Mouse (Mus musculus): ENCODE results near the gene Cldn10. TPM values are rescaled to one million over a fixed set of nuclear protein-coding genes. Genes with fewer than 3 reads are reported as not detected.
A peak's percentile ranks its signal among the peaks of the same experiment; 100 is the strongest.

The Cldn10 gene
- polyA plus RNA-seq, 1 experiment from 2014 or later = 0.30 TPM

- H3K4me1 ChIP-seq (replicated peaks; ENCODE audit: control insufficient read depth, insufficient read depth, low read length) = peaks cover 37% of the 10 kb centered on the region
- WGBS = 93% methylated on average over 7 of the region's 7 CpGs
- no peak overlapping the region for H3K4me2 ChIP-seq
- H3K9ac ChIP-seq (ENCODE audit: low read depth, low read length) = no peak overlapping the region
- no peaks in the 10 kb centered on the region for H3K27me3 ChIP-seq (replicated peaks; ENCODE audit: control insufficient read depth, insufficient read depth, low read length)
- H3K27ac ChIP-seq (ENCODE audit: low read depth, low read length) = no peak overlapping the region
- DNase-seq (ENCODE audit: low spot score) (no peak), ATAC-seq (replicated peaks; ENCODE audit: low FRiP score) (no peak)
- no peaks in the 10 kb centered on the region for H3K9me3 ChIP-seq (ENCODE audit: control insufficient read depth, low read length)
- no peaks in the 10 kb centered on the region for H3K36me3 ChIP-seq (ENCODE audit: control insufficient read depth, insufficient read depth, low read length)
- H3K4me3 ChIP-seq (ENCODE audit: low read depth, low read length) = no peak overlapping the region
Observed at GRCm38 (mm10) chr14:118792957-118793356, 5.2 kb downstream of the Cldn10 start.

- Histone ChIP-seq H3K4me1 (replicated peaks; ENCODE audit: control insufficient read depth, insufficient read depth, low read length) (peaks cover 42% of the 10 kb centered on the region), H3K36me3 (ENCODE audit: control insufficient read depth, insufficient read depth, low read length) (no peaks in the 10 kb centered on the region), H3K27me3 (replicated peaks; ENCODE audit: control insufficient read depth, insufficient read depth, low read length) (no peaks in the 10 kb centered on the region), H3K4me2 (no peak overlapping the region), H3K27ac (ENCODE audit: low read depth, low read length) (no peak overlapping the region), H3K9me3 (ENCODE audit: control insufficient read depth, low read length) (no peaks in the 10 kb centered on the region), H3K9ac (ENCODE audit: low read depth, low read length) (no peak overlapping the region), H3K4me3 (ENCODE audit: low read depth, low read length) (no peak overlapping the region)
- DNase-seq (ENCODE audit: low spot score) (no peak), ATAC-seq (replicated peaks; ENCODE audit: low FRiP score) (no peak)
- WGBS = 88% methylated on average over 6 of the region's 6 CpGs
Observed at GRCm38 (mm10) chr14:118793416-118793815, 5.7 kb downstream of the Cldn10 start.

- Histone ChIP-seq H3K36me3 (ENCODE audit: control insufficient read depth, insufficient read depth, low read length) (no peaks in the 10 kb centered on the region), H3K27me3 (replicated peaks; ENCODE audit: control insufficient read depth, insufficient read depth, low read length) (no peaks in the 10 kb centered on the region), H3K4me1 (replicated peaks; ENCODE audit: control insufficient read depth, insufficient read depth, low read length) (peaks cover 46% of the 10 kb centered on the region), H3K9me3 (ENCODE audit: control insufficient read depth, low read length) (no peaks in the 10 kb centered on the region), H3K27ac (ENCODE audit: low read depth, low read length) (peak overlapping the region; percentile 99), H3K4me3 (ENCODE audit: low read depth, low read length) (no peak overlapping the region), H3K9ac (ENCODE audit: low read depth, low read length) (no peak overlapping the region), H3K4me2 (no peak overlapping the region)
- 59% methylated on average over 1 of the region's 1 CpGs for WGBS
- DNase-seq (ENCODE audit: low spot score) (no peak), ATAC-seq (replicated peaks; ENCODE audit: low FRiP score) (no peak)
Observed at GRCm38 (mm10) chr14:118794196-118794595, 6.5 kb downstream of the Cldn10 start.

GRCm38 (mm10) chr14:118794893-118795292 lies 7.2 kb downstream of the Cldn10 start:
- WGBS = 69% methylated on average over 2 of the region's 2 CpGs
- Histone ChIP-seq H3K9me3 (ENCODE audit: control insufficient read depth, low read length) (no peaks in the 10 kb centered on the region), H3K4me2 (no peak overlapping the region), H3K36me3 (ENCODE audit: control insufficient read depth, insufficient read depth, low read length) (no peaks in the 10 kb centered on the region), H3K9ac (ENCODE audit: low read depth, low read length) (peak overlapping the region; percentile 23; the same call in 1 of the 2 replicates), H3K4me1 (replicated peaks; ENCODE audit: control insufficient read depth, insufficient read depth, low read length) (peaks cover 53% of the 10 kb centered on the region), H3K27me3 (replicated peaks; ENCODE audit: control insufficient read depth, insufficient read depth, low read length) (no peaks in the 10 kb centered on the region), H3K4me3 (ENCODE audit: low read depth, low read length) (no peak overlapping the region), H3K27ac (ENCODE audit: low read depth, low read length) (peak overlapping the region; percentile 99)
- ATAC-seq (replicated peaks; ENCODE audit: low FRiP score) (peak; percentile 50), DNase-seq (ENCODE audit: low spot score) (no peak)

- Histone ChIP-seq H3K9ac (ENCODE audit: low read depth, low read length) (peak overlapping the region; percentile 49), H3K4me1 (replicated peaks; ENCODE audit: control insufficient read depth, insufficient read depth, low read length) (peaks cover 58% of the 10 kb centered on the region), H3K27me3 (replicated peaks; ENCODE audit: control insufficient read depth, insufficient read depth, low read length) (0 out of 2 replicates have a peak, but pooled peaks cover 3% of the 10 kb centered on the region), H3K36me3 (ENCODE audit: control insufficient read depth, insufficient read depth, low read length) (no peaks in the 10 kb centered on the region), H3K9me3 (ENCODE audit: control insufficient read depth, low read length) (no peaks in the 10 kb centered on the region), H3K4me2 (peak overlapping the region; percentile 62), H3K27ac (ENCODE audit: low read depth, low read length) (peak overlapping the region; percentile 99), H3K4me3 (ENCODE audit: low read depth, low read length) (peak overlapping the region; percentile 18; the same call in 1 of the 2 replicates)
- 16% methylated on average over 10 of the region's 10 CpGs for WGBS
- DNase-seq (ENCODE audit: low spot score) = peak; percentile 68
- ATAC-seq (replicated peaks; ENCODE audit: low FRiP score) = peak; percentile 94
Observed at GRCm38 (mm10) chr14:118795915-118796693, 8.4 kb downstream of the Cldn10 start.

GRCm38 (mm10) chr14:118796694-118797058 lies 9.0 kb downstream of the Cldn10 start:
- peak overlapping the region; percentile 99 for H3K27ac ChIP-seq (ENCODE audit: low read depth, low read length)
- H3K4me3 ChIP-seq (ENCODE audit: low read depth, low read length) = peak overlapping the region; percentile 18; the same call in 1 of the 2 replicates
- 29% methylated on average over 5 of the region's 5 CpGs for WGBS
- 0 out of 2 replicates have a peak, but pooled peaks cover 3% of the 10 kb centered on the region for H3K27me3 ChIP-seq (replicated peaks; ENCODE audit: control insufficient read depth, insufficient read depth, low read length)
- DNase-seq (ENCODE audit: low spot score) (no peak), ATAC-seq (replicated peaks; ENCODE audit: low FRiP score) (no peak)
- peak overlapping the region; percentile 62 for H3K4me2 ChIP-seq
- no peaks in the 10 kb centered on the region for H3K9me3 ChIP-seq (ENCODE audit: control insufficient read depth, low read length)
- peak overlapping the region; percentile 49 for H3K9ac ChIP-seq (ENCODE audit: low read depth, low read length)
- no peaks in the 10 kb centered on the region for H3K36me3 ChIP-seq (ENCODE audit: control insufficient read depth, insufficient read depth, low read length)
- H3K4me1 ChIP-seq (replicated peaks; ENCODE audit: control insufficient read depth, insufficient read depth, low read length) = peaks cover 58% of the 10 kb centered on the region

- Histone ChIP-seq H3K9me3 (ENCODE audit: control insufficient read depth, low read length) (no peaks in the 10 kb centered on the region), H3K4me2 (peak overlapping the region; percentile 62), H3K27me3 (replicated peaks; ENCODE audit: control insufficient read depth, insufficient read depth, low read length) (0 out of 2 replicates have a peak, but pooled peaks cover 3% of the 10 kb centered on the region), H3K36me3 (ENCODE audit: control insufficient read depth, insufficient read depth, low read length) (no peaks in the 10 kb centered on the region), H3K9ac (ENCODE audit: low read depth, low read length) (0 out of 2 replicates have a peak overlapping the region, but pooled peaks have one; percentile 7), H3K4me3 (ENCODE audit: low read depth, low read length) (no peak overlapping the region), H3K4me1 (replicated peaks; ENCODE audit: control insufficient read depth, insufficient read depth, low read length) (peaks cover 58% of the 10 kb centered on the region), H3K27ac (ENCODE audit: low read depth, low read length) (peak overlapping the region; percentile 99)
- WGBS = 38% methylated on average over 9 of the region's 9 CpGs
- no peak for ATAC-seq (replicated peaks; ENCODE audit: low FRiP score)
- DNase-seq (ENCODE audit: low spot score) = no peak
Observed at GRCm38 (mm10) chr14:118797270-118797669, 9.6 kb downstream of the Cldn10 start.

- Histone ChIP-seq H3K27me3 (replicated peaks; ENCODE audit: control insufficient read depth, insufficient read depth, low read length) (0 out of 2 replicates have a peak, but pooled peaks cover 3% of the 10 kb centered on the region), H3K4me3 (ENCODE audit: low read depth, low read length) (no peak overlapping the region), H3K9me3 (ENCODE audit: control insufficient read depth, low read length) (no peaks in the 10 kb centered on the region), H3K4me2 (no peak overlapping the region), H3K36me3 (ENCODE audit: control insufficient read depth, insufficient read depth, low read length) (no peaks in the 10 kb centered on the region), H3K4me1 (replicated peaks; ENCODE audit: control insufficient read depth, insufficient read depth, low read length) (peaks cover 51% of the 10 kb centered on the region), H3K27ac (ENCODE audit: low read depth, low read length) (no peak overlapping the region), H3K9ac (ENCODE audit: low read depth, low read length) (no peak overlapping the region)
- 40% methylated on average over 9 of the region's 9 CpGs for WGBS
- no peak for ATAC-seq (replicated peaks; ENCODE audit: low FRiP score)
- no peak for DNase-seq (ENCODE audit: low spot score)
Observed at GRCm38 (mm10) chr14:118799918-118800317, 12.2 kb downstream of the Cldn10 start.

GRCm38 (mm10) chr14:118803936-118804335 lies 16.2 kb downstream of the Cldn10 start:
- Histone ChIP-seq H3K36me3 (ENCODE audit: control insufficient read depth, insufficient read depth, low read length) (no peaks in the 10 kb centered on the region), H3K4me2 (no peak overlapping the region), H3K4me3 (ENCODE audit: low read depth, low read length) (no peak overlapping the region), H3K9ac (ENCODE audit: low read depth, low read length) (no peak overlapping the region), H3K4me1 (replicated peaks; ENCODE audit: control insufficient read depth, insufficient read depth, low read length) (peaks cover 15% of the 10 kb centered on the region), H3K27me3 (replicated peaks; ENCODE audit: control insufficient read depth, insufficient read depth, low read length) (0 out of 2 replicates have a peak, but pooled peaks cover 3% of the 10 kb centered on the region), H3K9me3 (ENCODE audit: control insufficient read depth, low read length) (no peaks in the 10 kb centered on the region), H3K27ac (ENCODE audit: low read depth, low read length) (no peak overlapping the region)
- ATAC-seq (replicated peaks; ENCODE audit: low FRiP score) (no peak), DNase-seq (ENCODE audit: low spot score) (no peak)
- WGBS = 54% methylated on average over 7 of the region's 7 CpGs

Measured in liver, embryonic 11.5 days (tissue).